Mouse (Mus musculus): Measurements from ENCODE around the gene Qsox1.

The Qsox1 gene

GRCm38 (mm10) chr1:155812581-155813499, at the start of gene Qsox1:
Gene Qsox1, minus strand, starts transcription at chr1:155812889.
- peak; percentile 76 to 82 for DNase-seq (ENCODE audit: low spot score in 2 of 2)

DNA sequence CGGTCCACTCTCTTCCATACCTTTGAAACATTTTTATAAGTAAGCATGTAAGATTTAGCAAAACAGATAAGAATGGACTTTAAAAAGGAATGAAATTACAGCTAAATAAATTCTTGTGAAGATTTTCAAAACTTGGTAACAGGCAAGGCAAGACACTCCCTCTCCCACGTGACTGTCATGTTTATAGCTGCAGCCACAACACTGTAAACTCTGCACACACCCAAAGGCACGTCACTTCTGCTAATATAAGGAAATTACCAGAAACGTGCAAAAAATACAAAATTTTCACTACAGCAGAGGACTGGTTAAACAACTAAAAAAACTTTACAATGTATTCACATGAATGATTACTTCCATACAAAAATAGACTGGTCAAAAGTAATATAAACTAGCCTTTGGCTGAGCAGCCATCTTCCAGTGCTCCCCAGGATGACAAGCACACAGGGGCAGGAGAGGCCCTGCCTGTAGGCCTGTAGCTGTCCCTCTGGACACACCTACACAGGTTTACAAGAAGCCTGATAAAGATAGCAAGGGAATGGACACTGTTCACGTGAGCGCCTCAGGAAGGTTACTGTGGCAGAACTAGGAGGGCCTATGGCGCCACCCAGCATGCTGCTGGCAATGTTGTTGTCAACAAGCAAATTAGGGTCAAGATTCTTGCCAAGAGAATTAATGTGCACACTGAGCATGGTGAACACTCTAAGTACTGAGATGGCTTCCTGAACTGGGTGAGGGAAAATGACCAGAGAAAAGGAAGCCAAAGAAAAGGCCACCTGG, 42.4 kb upstream of the Qsox1 start:
- DNase-seq (ENCODE audit: low spot score in 2 of 2): no peak

DNA sequence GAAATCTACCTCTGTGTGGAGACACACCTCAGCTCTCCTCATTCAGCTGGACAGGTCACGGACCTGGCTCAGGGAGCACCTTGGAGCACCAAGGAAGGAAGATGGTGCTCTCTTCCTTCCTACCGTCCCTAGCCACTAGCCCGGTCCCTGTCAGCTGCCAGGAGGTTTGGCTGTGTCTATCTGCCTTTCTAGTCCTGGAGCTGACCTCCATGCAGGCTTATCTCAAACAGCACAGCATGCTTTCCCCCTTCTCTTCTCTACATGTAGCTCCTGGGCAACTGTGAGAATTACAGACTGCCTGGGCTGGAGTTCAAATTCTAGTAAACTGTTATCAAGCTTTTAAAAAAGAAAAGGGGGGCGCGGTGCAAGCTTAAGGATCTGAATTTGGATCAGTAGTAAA, 40.3 kb upstream of the Qsox1 start:
- DNase-seq (ENCODE audit: low spot score in 2 of 2): no peak

- no peak for DNase-seq (ENCODE audit: low spot score in 2 of 2)
Measured at GRCm38 (mm10) chr1:155844235-155844634, 31.5 kb upstream of the Qsox1 start.

GRCm38 (mm10) chr1:155843538-155843937, 30.8 kb upstream of the Qsox1 start:
- no peak for DNase-seq (ENCODE audit: low spot score in 2 of 2)

DNA sequence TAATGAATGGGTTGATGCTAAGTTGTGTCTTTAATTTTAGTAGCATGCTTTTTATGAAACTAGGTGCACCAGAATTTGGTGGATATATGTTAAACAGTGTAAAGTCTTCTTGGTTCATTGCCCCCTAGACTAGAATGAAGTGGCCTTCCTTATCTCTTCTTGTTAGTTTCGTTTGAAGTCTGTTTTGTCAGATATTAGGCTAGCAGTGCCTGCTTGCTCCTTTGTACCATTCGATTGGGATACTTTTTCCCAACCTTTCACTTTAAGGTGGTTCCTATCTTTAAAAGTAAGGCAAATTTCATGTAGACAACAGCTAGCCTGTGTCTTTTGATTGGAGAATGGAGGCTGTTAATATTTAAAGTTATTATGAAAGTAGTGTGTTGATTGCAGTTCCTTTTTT, 23.0 kb upstream of the Qsox1 start:
- no peak for DNase-seq (ENCODE audit: low spot score in 2 of 2)

GRCm38 (mm10) chr1:155833610-155834009, 20.9 kb upstream of the Qsox1 start:
- DNase-seq (ENCODE audit: low spot score in 2 of 2): no peak

GRCm38 (mm10) chr1:155831958-155832357, 19.3 kb upstream of the Qsox1 start:
- no peak for DNase-seq (ENCODE audit: low spot score in 2 of 2)

GRCm38 (mm10) chr1:155830861-155831260, 18.2 kb upstream of the Qsox1 start:
- DNase-seq (ENCODE audit: low spot score in 2 of 2): no peak

DNA sequence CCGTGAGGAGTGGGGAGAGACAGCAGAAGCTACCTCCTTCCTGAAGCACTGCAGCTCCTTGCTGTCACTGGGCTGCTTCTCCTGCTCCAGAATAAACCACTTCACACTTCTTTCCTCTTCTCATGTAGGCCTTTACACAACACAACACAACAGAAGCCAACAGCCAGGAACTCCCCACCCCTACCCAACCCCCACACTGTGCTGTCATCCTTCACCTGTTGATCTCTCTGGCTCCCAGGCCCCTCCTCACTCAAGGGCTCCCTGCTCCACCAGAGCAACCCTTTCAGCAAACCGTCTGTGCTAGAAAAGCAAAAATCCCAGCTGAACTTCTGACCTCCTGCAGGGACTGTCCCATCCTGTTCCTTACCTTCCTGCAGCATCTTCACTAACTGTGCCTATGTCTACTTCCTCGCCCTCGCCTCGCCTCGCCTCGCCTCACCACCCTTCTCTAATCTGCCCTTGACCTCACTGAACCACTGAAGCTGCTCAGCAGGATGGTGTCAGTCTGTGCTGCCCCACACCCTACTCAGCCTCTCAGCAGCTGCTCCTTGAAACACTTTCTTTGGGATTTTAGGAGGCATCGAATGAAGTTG, 15.1 kb upstream of the Qsox1 start:
- DNase-seq (ENCODE audit: low spot score in 2 of 2): no peak

- no peak for DNase-seq (ENCODE audit: low spot score in 2 of 2)
Measured at GRCm38 (mm10) chr1:155826803-155827395, 14.2 kb upstream of the Qsox1 start.

- DNase-seq (ENCODE audit: low spot score in 2 of 2): no peak
Measured at GRCm38 (mm10) chr1:155825940-155826716, 13.4 kb upstream of the Qsox1 start.

- DNase-seq (ENCODE audit: low spot score in 2 of 2): no peak
Measured at GRCm38 (mm10) chr1:155820646-155821045, 8.0 kb upstream of the Qsox1 start.

- no peak for DNase-seq (ENCODE audit: low spot score in 2 of 2)
Measured at GRCm38 (mm10) chr1:155816167-155816566, 3.5 kb upstream of the Qsox1 start.

DNA sequence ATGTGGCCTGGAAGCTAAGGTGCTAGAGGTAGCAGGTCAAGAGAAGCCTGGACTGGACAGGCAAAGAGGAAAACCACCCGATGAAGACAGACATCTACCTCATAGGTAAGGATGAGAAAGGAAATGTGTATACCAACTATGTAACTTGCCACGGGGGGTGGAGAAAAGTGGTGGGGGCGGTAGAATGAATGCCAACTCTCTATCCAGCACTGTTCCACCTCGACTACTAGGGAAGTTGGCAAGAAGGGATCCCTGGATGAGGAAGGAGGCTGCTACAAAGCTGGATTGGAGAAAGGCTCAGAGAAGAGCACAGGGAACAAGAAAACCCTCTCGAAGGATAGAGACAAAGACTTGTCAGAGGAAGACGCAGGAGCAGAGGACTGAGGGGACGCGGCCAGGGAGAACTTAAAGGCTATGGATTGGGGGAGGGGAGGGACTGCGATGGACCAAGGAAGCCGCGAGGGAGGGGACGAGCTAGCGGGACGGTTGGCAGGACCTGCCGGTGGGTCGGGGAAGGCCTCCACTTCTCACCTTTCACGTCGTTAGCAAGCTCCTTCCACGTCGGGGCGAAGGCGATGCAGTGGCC, 601 bp downstream of the Qsox1 start:
- no peak for DNase-seq (ENCODE audit: low spot score in 2 of 2)

GRCm38 (mm10) chr1:155810616-155811015, 2.1 kb downstream of the Qsox1 start:
- DNase-seq (ENCODE audit: low spot score in 2 of 2): no peak

DNA sequence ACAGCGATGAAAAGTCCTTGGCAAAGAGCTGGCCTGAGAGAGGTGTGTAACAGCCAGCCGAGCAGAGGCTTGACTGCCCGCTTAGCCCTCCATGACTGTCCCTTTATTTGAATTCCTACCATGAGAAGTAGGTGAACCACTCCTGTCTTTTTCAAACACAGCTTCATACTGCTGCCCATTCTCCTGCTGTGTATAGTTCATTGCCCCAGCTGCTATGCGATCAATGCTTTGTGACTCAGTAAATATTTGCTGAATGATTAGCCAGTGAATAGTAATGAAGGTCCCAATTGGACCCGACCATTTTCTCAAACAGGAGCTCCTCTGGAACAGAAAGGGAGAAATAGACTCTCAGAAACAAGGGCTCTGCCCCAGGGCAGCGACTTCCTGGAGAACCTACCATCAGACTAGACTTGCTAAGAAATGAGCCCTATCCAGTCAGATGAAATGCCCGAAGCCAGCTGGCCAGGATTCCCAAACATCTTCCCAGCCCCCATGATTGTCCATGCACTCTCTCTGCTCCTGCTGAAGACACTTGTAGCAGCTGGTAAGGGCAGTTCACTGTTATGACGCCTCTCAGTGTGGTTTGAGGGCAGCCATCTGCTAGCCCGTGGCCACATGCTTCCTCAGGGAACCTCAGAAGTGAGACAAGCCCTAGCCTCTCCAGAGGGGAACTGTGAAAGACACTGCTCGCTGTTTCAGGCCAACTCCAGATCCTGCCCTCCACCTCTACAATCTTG, 2.8 kb downstream of the Qsox1 start:
- no peak for DNase-seq (ENCODE audit: low spot score in 2 of 2)

GRCm38 (mm10) chr1:155808261-155808660, 4.4 kb downstream of the Qsox1 start:
- DNase-seq (ENCODE audit: low spot score in 2 of 2): no peak

GRCm38 (mm10) chr1:155805607-155806006, 7.1 kb downstream of the Qsox1 start:
- DNase-seq (ENCODE audit: low spot score in 2 of 2): no peak

Measured in spleen, postnatal 14 days (tissue).